Mouse (Mus musculus): ENCODE results near the gene Limk2. TPM values are rescaled to one million over a fixed set of nuclear protein-coding genes. Genes with fewer than 3 reads are reported as not detected.

Gene Limk2
- polyA plus RNA-seq, 1 experiment: 70.5 TPM

DNA sequence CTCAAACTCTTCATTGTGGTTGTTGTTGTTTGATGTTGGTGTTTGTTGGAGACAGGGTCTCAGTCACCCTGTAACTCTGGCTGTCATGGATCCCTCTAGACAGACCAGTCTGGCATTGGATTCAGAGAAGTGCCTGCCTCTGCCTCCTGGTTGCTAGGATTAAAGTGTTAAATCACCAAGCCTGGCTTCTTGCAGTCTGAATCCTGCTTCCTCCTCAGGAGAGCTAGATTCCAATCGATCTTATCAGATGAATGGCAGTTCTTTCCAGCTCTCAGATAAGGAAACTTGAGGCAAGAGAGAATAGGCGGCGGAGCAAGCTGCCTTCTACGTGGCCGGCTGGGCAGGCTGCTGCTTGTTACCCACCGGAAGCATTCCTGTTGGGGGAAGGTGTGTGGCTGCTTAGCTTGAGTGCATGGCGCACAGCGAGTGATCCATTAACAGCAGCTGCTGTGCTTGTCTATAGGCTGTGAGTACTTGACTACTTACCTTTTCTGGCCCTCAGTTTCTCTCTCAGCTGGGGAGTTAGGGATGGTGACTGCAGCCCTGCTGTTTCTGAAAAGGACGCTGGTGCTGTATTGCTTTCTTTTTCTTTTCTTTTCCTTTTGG, 74.2 kb downstream of the Limk2 start:
- Histone ChIP-seq H3K27ac (ENCODE audit: insufficient read depth, low read depth, low read length) (peak overlapping the region; percentile 85), H3K4me1 (ENCODE audit: control insufficient read depth, insufficient read depth, insufficient read length, low read length) (peaks cover 5% of the 10 kb centered on the region; the same call in 1 of the 2 replicates), H3K36me3 (ENCODE audit: control insufficient read depth, insufficient read depth, low read length) (no peaks in the 10 kb centered on the region), H3K27me3 (ENCODE audit: control insufficient read depth, insufficient read depth, low read length) (no peaks in the 10 kb centered on the region), H3K4me3 (ENCODE audit: low read depth, low read length) (no peak overlapping the region)
- TF ChIP-seq CTCF (IDR thresholded peaks at IDR 0.05; ENCODE audit: extremely low read depth, insufficient read length, insufficient replicate concordance, low read depth, low read length): no peak
- no peak for TF ChIP-seq POLR2A (IDR thresholded peaks at IDR 0.05; ENCODE audit: low read depth, low read length)
- WGBS: 66% methylated on average over 9 of the region's 9 CpGs

DNA sequence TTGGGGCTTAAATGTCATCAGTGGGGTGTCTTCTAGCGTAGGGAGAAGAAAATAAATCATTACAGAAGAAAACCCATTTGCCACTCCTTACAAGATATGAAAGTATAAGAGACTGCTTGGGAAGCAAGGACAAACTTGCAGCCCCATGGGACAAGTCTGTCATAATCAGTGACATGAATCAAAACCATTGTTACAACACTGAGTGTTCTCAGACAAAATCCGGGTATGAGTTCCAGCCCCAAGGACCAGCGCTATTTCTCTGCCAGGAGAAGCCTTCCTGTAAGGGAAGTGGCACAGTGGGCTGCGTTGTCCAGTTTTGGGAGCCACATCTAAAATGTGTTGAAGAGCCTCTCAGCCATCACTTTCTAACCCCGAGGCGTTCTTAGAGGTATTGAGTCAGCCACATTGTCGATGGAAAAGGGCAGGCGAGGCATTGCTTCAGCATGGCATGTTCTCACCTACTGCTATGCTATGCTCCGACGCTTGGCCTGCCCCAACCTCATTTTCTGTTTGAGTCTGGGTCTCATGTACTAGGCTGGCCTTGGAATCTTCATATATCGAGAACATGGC, 74.8 kb downstream of the Limk2 start:
- 92% methylated on average over 11 of the region's 11 CpGs for WGBS
- TF ChIP-seq CTCF (IDR thresholded peaks at IDR 0.05; ENCODE audit: extremely low read depth, insufficient read length, insufficient replicate concordance, low read depth, low read length): no peak
- H3K4me1 ChIP-seq (ENCODE audit: control insufficient read depth, insufficient read depth, insufficient read length, low read length): peaks cover 5% of the 10 kb centered on the region; the same call in 1 of the 2 replicates
- no peaks in the 10 kb centered on the region for H3K36me3 ChIP-seq (ENCODE audit: control insufficient read depth, insufficient read depth, low read length)
- H3K27ac ChIP-seq (ENCODE audit: insufficient read depth, low read depth, low read length): peak overlapping the region; percentile 85
- no peaks in the 10 kb centered on the region for H3K27me3 ChIP-seq (ENCODE audit: control insufficient read depth, insufficient read depth, low read length)
- H3K4me3 ChIP-seq (ENCODE audit: low read depth, low read length): no peak overlapping the region

DNA sequence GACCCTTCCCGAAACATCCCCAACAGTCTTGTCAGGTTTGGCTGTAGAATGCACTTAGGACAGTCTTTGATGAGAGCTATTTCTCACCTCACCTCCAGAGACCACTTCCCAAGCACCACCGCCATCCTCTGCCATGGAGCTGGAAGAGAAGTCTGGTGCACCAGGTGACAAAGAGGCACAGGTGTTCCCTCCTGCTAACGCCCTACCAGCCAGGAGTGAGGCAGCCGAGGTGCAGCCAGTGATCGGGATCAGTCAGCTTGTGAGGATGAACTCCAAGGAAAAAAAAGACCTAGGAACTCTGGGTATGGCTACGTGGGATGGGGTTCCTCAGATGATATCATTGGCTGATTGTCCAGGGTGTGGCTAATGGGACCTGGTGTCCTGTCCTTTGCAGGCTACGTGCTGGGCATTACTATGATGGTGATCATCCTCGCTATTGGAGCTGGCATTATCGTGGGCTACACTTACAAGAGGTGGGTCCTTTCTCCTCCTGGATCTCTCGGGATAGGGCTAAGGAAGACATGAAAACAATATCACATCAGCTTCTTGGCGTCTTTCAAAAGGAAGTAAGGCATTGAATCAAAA, 75.8 kb downstream of the Limk2 start:
- 93% methylated on average over 11 of the region's 11 CpGs for WGBS
- peaks cover 5% of the 10 kb centered on the region; the same call in 1 of the 2 replicates for H3K4me1 ChIP-seq (ENCODE audit: control insufficient read depth, insufficient read depth, insufficient read length, low read length)
- no peak overlapping the region for H3K4me3 ChIP-seq (ENCODE audit: low read depth, low read length)
- no peak overlapping the region for H3K27ac ChIP-seq (ENCODE audit: insufficient read depth, low read depth, low read length)
- TF ChIP-seq CTCF (IDR thresholded peaks at IDR 0.05; ENCODE audit: extremely low read depth, insufficient read length, insufficient replicate concordance, low read depth, low read length) (no peak), POLR2A (IDR thresholded peaks at IDR 0.05; ENCODE audit: low read depth, low read length) (no peak)
- no peaks in the 10 kb centered on the region for H3K36me3 ChIP-seq (ENCODE audit: control insufficient read depth, insufficient read depth, low read length)
- no peaks in the 10 kb centered on the region for H3K27me3 ChIP-seq (ENCODE audit: control insufficient read depth, insufficient read depth, low read length)

DNA sequence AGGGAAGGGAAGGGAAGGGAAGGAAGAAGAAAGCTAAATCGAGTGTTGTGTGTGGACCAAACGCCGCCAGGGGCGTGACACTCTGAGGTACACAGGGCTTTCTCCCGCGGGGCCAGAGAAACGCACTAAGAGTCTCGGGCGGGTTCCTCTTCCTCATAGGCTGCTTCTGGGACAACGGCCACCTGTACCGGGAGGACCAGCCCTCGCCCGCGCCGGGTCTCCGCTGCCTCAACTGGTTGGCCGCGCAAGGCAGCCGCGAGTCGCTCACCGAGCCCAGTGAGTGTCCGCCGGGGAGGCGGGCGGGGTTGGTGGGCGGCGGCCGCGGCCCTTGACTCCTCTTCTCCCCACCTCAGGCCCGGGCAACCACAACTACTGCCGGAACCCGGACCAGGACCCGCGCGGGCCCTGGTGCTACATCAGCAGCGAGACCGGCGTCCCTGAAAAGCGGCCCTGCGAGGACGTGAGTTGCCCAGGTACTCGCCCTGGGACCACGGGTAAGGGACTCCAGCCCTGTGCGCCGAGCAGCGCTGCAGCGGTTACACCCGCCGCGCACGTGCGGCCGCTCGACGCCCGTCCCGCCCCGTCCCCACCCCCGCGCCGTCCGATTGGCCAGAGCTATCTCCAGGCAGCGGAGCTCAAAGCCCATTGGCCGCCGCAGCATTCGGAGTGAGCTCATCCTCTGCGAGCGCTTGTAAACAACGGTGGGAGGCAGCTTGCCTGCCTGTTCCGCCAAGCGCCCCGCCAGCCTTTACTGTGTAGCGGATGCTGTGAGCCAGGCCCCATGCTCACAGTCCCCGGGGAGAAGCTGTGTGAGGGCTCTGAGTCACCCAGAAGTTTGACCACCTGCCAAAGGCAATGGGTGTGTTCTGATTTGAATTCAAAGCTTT, 77.0 kb downstream of the Limk2 start:
- TF ChIP-seq POLR2A (IDR thresholded peaks at IDR 0.05; ENCODE audit: low read depth, low read length): no peak; the same call in 1 of the 2 replicates
- Histone ChIP-seq H3K36me3 (ENCODE audit: control insufficient read depth, insufficient read depth, low read length) (no peaks in the 10 kb centered on the region), H3K4me1 (ENCODE audit: control insufficient read depth, insufficient read depth, insufficient read length, low read length) (peaks cover 5% of the 10 kb centered on the region; the same call in 1 of the 2 replicates), H3K27me3 (ENCODE audit: control insufficient read depth, insufficient read depth, low read length) (no peaks in the 10 kb centered on the region), H3K27ac (ENCODE audit: insufficient read depth, low read depth, low read length) (peak overlapping the region; percentile 69), H3K4me3 (ENCODE audit: low read depth, low read length) (peak overlapping the region; percentile 61)
- 1% methylated on average over 75 of the region's 75 CpGs for whole genome bisulfite sequencing

DNA sequence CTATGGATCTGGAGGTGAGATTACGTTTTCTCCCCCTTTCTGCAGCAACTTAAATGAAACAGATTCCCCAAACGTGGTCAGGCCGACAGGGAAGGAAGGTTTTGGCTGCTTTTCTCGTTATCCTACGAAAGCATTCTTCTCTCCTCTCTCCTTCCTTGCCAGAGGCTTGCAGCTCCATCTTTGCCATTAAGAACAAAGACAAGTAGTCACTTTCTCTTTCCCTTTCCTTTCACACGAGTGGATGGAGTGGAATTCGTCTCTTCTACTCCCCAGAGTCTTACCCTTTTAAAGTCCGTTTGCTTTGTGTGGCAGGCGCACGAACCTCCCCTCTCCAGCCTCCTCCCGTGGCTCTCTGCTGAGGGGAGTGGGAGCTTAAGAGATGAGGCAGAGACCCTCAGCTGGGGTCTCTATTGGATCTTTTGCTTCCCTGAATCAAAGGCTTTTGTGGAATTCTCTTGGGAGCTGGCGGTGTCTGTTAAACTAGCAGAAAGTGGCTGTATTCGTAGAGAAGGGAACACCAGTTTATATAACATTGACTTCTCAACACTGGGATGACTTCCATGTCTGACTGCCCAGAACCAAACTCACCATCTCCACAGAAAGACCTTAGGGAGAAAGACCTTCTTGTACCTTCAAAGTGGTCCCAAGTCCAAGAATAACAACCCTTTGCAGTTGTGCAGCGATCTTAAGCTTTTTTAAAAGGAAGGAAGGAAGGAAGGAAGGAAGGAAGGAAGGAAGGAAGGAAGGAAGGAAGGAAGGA, 77.8 kb downstream of the Limk2 start:
- no peak for TF ChIP-seq POLR2A (IDR thresholded peaks at IDR 0.05; ENCODE audit: low read depth, low read length)
- TF ChIP-seq CTCF (IDR thresholded peaks at IDR 0.05; ENCODE audit: extremely low read depth, insufficient read length, insufficient replicate concordance, low read depth, low read length): no peak
- Histone ChIP-seq H3K36me3 (ENCODE audit: control insufficient read depth, insufficient read depth, low read length) (no peaks in the 10 kb centered on the region), H3K4me1 (ENCODE audit: control insufficient read depth, insufficient read depth, insufficient read length, low read length) (peaks cover 5% of the 10 kb centered on the region; the same call in 1 of the 2 replicates), H3K4me3 (ENCODE audit: low read depth, low read length) (peak overlapping the region; percentile 61), H3K27ac (ENCODE audit: insufficient read depth, low read depth, low read length) (peak overlapping the region; percentile 69), H3K27me3 (ENCODE audit: control insufficient read depth, insufficient read depth, low read length) (no peaks in the 10 kb centered on the region)
- WGBS: 3% methylated on average over 14 of the region's 14 CpGs

DNA sequence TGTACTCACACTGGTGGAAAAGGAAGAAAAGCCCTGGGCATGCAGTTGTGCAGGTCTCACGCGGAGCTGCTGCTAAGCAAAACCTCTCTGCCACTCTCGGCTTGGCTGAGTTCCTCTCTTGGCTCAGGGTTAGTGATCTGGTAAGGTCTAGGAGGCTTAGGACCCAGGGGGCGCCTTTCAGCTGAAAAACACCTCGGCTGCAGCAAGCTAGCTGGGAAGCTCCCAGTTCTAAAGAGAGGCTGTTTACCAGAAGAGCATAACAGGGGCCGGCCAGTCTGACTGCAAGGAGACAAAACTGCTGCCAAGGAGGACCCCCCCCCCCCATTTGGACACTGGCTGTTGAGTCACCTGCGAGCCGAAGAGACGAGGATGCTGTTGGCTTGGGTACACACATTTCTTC, 78.4 kb downstream of the Limk2 start:
- Histone ChIP-seq H3K27me3 (ENCODE audit: control insufficient read depth, insufficient read depth, low read length) (no peaks in the 10 kb centered on the region), H3K36me3 (ENCODE audit: control insufficient read depth, insufficient read depth, low read length) (no peaks in the 10 kb centered on the region), H3K4me3 (ENCODE audit: low read depth, low read length) (peak overlapping the region; percentile 61), H3K27ac (ENCODE audit: insufficient read depth, low read depth, low read length) (peak overlapping the region; percentile 69), H3K4me1 (ENCODE audit: control insufficient read depth, insufficient read depth, insufficient read length, low read length) (peaks cover 5% of the 10 kb centered on the region; the same call in 1 of the 2 replicates)
- peak; percentile 56 for TF ChIP-seq POLR2A (IDR thresholded peaks at IDR 0.05; ENCODE audit: low read depth, low read length)
- TF ChIP-seq CTCF (IDR thresholded peaks at IDR 0.05; ENCODE audit: extremely low read depth, insufficient read length, insufficient replicate concordance, low read depth, low read length): peak; percentile 34; the same call in 1 of the 2 replicates
- under 1% methylated on average over 9 of the region's 9 CpGs for WGBS
